In the genomic region with DNA sequence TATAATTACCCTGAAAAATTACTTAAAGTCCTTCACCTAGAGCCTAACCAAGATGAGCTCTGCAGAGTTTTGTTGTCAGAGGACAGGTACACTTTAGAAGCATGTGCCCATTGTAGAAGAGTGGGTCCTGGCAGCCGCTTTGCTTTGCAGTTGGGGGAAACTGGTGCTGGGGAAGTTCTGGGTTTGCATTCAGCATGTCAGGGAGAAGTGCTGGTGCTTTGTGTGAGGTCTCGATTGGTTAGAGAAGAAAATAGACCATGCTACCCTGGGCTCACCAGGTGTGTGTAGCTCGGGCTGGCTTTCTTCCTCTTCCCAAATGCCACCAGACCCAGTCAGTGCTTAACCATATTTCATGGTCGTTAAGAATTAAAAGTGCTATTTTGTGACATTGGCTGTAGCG, we compare ENCODE assay signal across 18 mouse cellular contexts.
"Had no signal": no experiment of that assay in that cellular context is flagged by ENCODE, and none has a peak within 500 bp of the region (broad histone marks: within the 10 kb centered on the region; RNA-seq: fewer than 3 reads in every experiment).

No protein-coding gene starts in this region.

- H3K9ac ChIP-seq: liver, embryonic 14.5 days; lung, embryonic 14.5 days; midbrain, embryonic 12.5 days; neural tube, embryonic 13.5 days; neural tube, embryonic 15.5 days had no signal

- DNase-seq: lung, adult 18-20 months; lung, embryonic 14.5 days; lung, postnatal 10 days; lung, postnatal 4 days; midbrain, embryonic 14.5 days; retina, postnatal 1 day; right cerebral cortex, adult 18-20 months; right cerebral cortex, postnatal 25 days; spleen, adult 18-20 months; thymus, adult 18-20 months; thymus, postnatal 14 days; thymus, postnatal 36 days had no signal

- H3K36me3 ChIP-seq: midbrain, embryonic 10.5 days; midbrain, embryonic 12.5 days; neural tube, embryonic 13.5 days; neural tube, embryonic 15.5 days had no signal

- H3K4me3 ChIP-seq: midbrain, embryonic 10.5 days; midbrain, embryonic 12.5 days; myocyte; neural tube, embryonic 13.5 days; neural tube, embryonic 15.5 days had no signal

- H3K4me2 ChIP-seq: lung, embryonic 14.5 days; midbrain, embryonic 12.5 days; neural tube, embryonic 13.5 days; neural tube, embryonic 15.5 days had no signal

- H3K27me3 ChIP-seq: midbrain, embryonic 12.5 days; neural tube, embryonic 13.5 days; neural tube, embryonic 15.5 days had no signal

- H3K9me3 ChIP-seq: midbrain, embryonic 10.5 days; midbrain, embryonic 12.5 days; neural tube, embryonic 13.5 days; neural tube, embryonic 15.5 days had no signal

- H3K27ac ChIP-seq: liver, embryonic 14.5 days; midbrain, embryonic 10.5 days; midbrain, embryonic 12.5 days; neural tube, embryonic 13.5 days; neural tube, embryonic 15.5 days had no signal
